Mouse (Mus musculus): ENCODE results near the gene Ipo8.

Gene Ipo8

GRCm38 (mm10) chr6:148830748-148831727 lies at the start of gene Ipo8:
Gene Ipo8, minus strand, starts transcription at chr6:148831467.
- in situ Hi-C loops (cut with MboI; ENCODE audit: low sequenced_read_pairs) = no loop called here

GRCm38 (mm10) chr6:148873911-148874310 lies 42.6 kb upstream of the Ipo8 start:
- in situ Hi-C loops (cut with MboI; ENCODE audit: low sequenced_read_pairs) = no loop called here

DNA sequence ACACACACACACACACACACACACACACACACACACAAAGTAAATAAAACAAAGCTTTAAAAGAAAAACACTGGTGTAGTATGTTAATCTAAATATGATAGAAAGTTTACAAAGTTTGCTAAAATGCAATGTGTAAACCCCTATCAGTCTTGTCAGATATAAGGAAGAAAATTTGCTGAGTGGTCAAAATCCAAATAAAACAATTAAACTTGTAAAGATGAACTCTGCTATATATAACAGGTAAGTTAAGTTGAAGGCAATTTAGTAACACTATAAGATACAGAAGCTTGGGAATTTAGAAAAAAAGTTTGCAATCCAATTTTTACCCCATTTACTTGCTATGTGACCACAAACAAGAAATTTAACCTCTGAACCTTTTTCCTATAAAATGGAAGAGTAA lies 14.4 kb upstream of the Ipo8 start:
- in situ Hi-C loops (cut with MboI; ENCODE audit: low sequenced_read_pairs) = no loop called here

- in situ Hi-C loops (cut with MboI; ENCODE audit: low sequenced_read_pairs) = no loop called here
Observed at GRCm38 (mm10) chr6:148841760-148842159, 10.5 kb upstream of the Ipo8 start.

DNA sequence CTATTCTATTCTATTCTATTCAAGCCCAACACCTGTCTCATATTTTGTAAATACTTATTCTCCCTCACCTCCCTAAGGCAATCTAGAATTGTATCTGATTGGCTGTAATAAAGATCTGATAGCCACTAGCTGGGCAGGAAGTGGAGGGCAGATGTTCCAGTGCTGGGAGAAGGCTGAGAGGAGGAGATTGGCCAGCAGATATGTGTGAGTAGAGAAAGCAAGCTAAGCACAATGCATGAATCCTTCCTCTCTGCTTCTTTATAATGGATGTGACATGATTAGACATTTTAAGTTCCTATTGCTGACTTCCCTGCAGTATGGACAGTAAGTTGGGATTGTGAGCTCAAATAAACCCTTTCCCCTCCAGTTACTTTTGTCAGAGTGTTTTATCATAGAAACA lies 7.2 kb upstream of the Ipo8 start:
- in situ Hi-C loops (cut with MboI; ENCODE audit: low sequenced_read_pairs) = no loop called here

GRCm38 (mm10) chr6:148831728-148832121 lies 458 bp upstream of the Ipo8 start:
- in situ Hi-C loops (cut with MboI; ENCODE audit: low sequenced_read_pairs) = no loop called here

DNA sequence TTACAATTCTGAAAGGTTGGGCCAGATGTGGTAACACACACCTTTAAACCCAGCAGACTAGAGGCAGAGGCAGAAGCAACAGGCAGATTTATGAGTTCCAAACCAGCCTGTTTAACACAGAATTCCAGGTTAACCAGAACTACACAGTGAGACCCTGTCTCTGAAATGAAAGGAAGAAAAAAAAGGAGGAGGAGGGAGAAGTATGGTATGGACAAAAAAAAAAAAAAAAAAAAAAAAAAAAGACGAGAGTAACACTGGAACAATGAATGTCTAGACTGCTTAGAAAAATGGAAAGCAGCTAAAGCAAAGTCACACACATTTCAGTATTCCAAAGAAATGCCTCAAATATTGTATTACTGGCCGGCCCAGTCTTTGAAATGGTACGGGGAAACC lies 916 bp downstream of the Ipo8 start:
- in situ Hi-C loops (cut with MboI; ENCODE audit: low sequenced_read_pairs) = no loop called here

GRCm38 (mm10) chr6:148826119-148826518 lies 5.1 kb downstream of the Ipo8 start:
- in situ Hi-C loops (cut with MboI; ENCODE audit: low sequenced_read_pairs) = no loop called here

DNA sequence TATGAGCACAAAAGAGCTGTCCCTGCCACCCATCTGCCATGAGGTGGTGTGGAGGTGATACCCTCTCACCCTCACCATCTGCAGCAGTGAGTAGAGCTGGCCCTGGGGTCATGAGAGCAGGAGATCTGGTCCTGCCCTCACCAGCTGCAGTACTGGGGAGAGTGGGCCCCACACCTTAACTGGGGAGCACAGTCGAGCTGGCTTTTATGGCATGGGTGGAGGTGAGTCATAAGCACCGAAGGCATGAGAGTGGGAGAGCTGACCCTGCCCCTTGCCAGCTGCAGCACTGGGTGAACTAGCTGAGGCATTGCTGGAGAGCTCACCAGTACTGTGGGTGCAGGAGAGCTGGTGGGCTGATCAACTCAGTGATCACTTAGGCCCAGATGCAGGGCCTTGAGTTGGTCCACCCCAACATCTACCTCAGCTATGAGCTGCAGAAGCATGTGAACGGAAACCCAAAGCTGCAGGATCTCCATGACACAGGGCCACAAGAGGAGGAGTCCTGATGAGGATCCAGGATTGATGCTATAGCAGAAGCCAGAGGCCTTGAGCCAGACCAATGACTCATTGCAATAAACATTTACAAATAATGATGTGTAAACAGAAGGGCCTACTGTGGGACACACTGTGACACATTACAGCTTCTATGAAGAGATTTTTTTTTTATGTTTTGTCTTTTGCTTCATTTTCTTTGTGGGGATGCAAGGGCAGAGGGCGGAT lies 12.5 kb downstream of the Ipo8 start:
- in situ Hi-C loops (cut with MboI; ENCODE audit: low sequenced_read_pairs) = no loop called here

DNA sequence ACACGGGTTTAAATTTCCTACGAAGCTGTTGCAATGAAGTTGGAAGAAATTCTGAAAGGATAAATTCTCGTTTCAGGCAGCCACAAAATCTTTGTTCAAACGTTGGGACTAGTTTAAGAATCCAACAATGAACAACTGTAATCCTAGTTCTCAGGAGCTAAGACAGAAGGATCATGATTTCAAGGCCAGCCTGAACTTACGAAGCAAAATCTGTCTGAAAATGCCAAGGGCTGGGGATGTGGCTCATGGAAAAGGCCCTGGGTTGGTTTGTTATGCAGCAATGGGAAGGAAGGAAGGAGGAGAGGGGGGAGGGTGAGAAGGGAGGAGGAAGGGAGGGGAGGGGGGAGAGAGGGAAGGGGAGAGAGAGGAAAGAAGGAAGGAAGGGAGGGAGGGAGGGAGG lies 14.5 kb downstream of the Ipo8 start:
- in situ Hi-C loops (cut with MboI; ENCODE audit: low sequenced_read_pairs) = no loop called here

DNA sequence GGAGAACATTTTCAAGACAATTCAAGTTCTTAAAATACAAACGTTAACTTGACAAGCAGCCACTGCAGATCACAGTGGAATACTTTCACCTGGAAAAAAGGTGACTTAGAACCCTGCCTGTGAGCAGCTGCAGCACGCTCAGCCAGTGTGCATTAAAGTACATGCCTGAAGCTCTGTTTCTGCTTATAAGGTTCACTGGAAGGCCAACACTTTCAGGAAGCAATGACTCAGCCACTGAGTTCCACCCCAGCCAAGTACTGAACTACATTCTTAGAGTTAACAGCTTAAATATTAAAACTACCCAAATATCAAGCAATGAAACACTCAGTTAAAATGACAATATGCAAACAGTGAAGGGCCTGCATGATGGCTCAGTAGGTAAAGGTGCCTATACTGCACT lies 20.1 kb downstream of the Ipo8 start:
- in situ Hi-C loops (cut with MboI; ENCODE audit: low sequenced_read_pairs) = no loop called here

DNA sequence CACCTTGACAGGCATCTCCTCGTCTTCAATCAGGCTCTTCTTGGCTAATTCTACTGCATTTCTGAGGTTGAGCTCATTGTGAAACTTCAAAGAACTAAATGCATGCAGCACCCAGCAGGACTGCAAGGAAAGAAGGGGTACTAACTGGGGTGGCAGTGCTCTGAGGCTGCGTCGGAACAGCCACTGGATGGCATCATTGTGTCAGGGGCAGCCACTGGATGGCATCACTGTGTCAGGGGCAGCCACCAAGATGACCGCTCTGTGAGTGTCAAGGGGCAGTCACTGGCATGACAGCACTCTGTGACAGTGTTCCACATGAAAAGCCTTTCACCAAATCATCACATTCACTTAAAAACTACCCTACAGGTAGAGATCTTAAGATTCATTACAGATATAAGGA lies 31.5 kb downstream of the Ipo8 start:
- in situ Hi-C loops (cut with MboI; ENCODE audit: low sequenced_read_pairs) = no loop called here

DNA sequence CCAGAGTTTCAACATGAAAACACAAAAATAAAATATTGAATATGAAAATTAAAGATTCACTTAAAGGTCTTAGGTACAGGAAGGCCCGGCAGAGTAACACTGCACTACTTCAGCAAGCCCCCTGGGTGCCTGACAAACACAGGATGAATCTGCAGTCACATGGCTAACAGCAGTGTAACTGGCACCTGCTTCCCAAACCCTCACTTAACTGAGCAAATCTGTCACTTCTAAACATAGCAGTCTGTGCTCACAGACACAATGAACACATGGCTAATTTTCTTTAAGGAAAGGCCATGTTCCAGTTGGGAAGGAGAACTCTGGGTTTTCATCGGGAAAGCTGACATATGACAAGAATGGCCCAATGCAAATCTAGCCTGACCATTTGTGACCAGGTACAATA lies 36.1 kb downstream of the Ipo8 start:
- in situ Hi-C loops (cut with MboI; ENCODE audit: low sequenced_read_pairs) = no loop called here

DNA sequence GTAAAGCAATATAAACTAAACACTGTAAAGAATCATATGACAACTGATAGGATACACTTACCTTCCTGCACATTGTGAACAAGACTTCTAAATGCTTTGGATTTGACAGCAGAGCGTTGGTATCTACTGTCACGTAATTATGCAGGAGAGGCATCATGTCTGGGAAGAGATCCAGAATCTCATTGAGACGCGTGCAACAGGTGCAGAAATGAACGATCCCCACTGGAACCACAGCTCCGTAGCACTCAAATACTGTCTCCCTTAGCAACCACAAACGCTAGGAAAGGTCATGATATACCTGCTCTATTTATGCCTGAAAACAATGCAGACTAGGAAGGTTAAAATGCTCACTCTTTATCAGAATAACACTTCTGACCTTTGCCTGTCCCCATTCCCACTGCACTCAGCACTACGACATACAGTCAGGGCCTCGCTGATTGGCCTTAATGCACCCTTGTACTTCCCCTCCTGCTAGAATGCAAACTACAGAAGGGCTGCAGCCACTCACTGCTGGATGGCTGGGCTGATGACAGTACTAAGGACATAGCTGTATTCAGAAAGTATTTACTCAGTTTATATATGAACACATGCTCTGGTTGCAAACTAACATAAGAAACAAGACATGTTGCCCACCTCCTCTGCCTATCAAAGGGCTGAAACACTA lies 42.1 kb downstream of the Ipo8 start:
- in situ Hi-C loops (cut with MboI; ENCODE audit: low sequenced_read_pairs) = no loop called here

DNA sequence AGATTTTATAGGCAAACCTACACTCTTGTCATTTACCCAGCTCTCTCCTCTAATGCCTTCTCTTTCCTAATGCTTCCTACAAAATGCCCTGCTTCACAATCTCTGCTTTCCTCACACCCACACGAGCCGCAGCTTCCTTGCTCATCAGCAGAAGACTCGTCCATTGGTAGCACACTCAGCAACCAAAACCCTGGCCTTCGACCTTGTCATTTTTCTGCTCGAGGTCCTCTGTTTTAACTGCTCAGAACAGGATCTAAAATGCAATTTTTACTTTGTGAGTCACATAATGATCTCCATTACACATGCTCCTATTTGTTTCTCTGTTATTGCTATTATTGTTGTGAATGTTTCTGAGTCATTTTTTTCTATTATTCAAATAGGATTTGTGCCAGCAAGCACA lies 45.1 kb downstream of the Ipo8 start:
- in situ Hi-C loops (cut with MboI; ENCODE audit: low sequenced_read_pairs) = no loop called here

DNA sequence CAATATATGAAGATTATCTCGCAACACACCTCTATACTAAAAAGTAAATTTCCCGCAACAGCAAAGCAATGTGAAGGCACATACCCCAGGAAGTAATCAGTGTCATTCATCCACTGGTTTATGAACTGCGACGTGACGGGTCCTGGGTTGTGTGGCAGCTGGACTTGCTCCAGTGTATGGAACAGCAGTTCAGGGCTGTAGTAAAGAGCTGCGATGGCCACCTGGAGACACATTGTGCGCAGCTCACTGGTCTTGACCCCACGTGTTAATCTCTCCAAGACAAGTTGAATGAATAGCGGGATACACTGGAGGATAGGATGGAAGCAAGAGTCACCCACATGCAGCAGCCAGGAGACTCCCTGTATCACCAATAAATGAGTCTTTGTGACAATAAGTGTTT lies 46.8 kb downstream of the Ipo8 start:
- in situ Hi-C loops (cut with MboI; ENCODE audit: low sequenced_read_pairs) = no loop called here

GRCm38 (mm10) chr6:148776236-148776635 lies 55.0 kb downstream of the Ipo8 start:
- in situ Hi-C loops (cut with MboI; ENCODE audit: low sequenced_read_pairs) = no loop called here

- in situ Hi-C loops (cut with MboI; ENCODE audit: low sequenced_read_pairs) = no loop called here
Observed at GRCm38 (mm10) chr6:148771423-148771822, 59.8 kb downstream of the Ipo8 start.

DNA sequence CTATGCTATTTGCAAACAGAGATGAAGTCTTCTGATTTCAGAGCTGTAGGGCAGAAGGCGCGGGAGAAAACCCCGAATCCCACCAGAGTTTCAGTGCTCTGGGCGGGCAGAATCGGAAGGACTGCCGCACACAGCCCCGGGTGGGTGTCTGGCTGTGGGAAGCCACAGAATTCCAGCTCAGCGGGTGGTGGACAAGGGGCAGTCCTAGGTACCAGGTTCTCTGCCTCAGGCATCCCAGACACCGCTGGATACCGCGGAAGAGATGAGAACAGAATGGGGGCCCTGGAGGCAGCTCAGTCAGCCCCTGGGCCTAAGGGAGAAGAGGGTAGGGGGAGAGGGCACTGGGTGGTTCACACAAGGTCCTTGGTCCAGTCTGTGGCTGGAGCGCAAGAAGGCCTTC lies 62.8 kb downstream of the Ipo8 start:
- in situ Hi-C loops (cut with MboI; ENCODE audit: low sequenced_read_pairs) = no loop called here

GRCm38 (mm10) chr6:148767228-148767627 lies 64.0 kb downstream of the Ipo8 start:
- in situ Hi-C loops (cut with MboI; ENCODE audit: low sequenced_read_pairs) = no loop called here

- in situ Hi-C loops (cut with MboI; ENCODE audit: low sequenced_read_pairs) = no loop called here
Observed at GRCm38 (mm10) chr6:148761967-148762712, 69.1 kb downstream of the Ipo8 start.

Data from CH12F3 (cell line).